In the genomic region with DNA sequence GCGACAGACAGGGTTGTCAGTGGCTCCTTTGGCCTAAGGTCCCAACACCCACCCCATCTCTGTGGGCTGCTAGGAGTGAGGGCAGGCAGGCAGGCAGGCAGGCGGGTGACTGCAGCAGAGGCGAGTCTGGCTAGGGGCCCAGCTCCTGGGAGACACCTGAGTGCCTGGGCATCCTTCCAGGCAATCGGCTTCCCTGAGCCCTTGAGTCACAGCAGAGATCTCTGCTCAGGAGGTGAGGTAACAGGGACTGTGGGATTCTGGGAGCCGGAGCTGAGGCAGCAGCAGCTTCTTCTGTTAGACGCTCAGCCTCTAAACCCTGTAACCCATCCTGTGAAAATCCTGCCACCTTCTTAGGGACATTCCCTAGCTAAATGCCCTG, we compare ENCODE assay signal across 10 mouse cellular contexts. TPM values are rescaled to one million over a fixed set of nuclear protein-coding genes. Genes with fewer than 3 reads are reported as not detected.
DNase-seq lines count a peak whose midpoint lies in the region; ATAC-seq and TF ChIP-seq lines count a peak whose summit lies in the region.
"Had no signal": no experiment of that assay in that cellular context is flagged by ENCODE, and none has a peak within 500 bp of the region (broad histone marks: within the 10 kb centered on the region; RNA-seq: fewer than 3 reads in every experiment).

No protein-coding gene starts in this region.

- peak; percentile 67 for DNase-seq in kidney, adult 2 months
- peak; percentile 95 for DNase-seq in brain, adult 2 months (ENCODE audit: low read depth, low spot score)
- DNase-seq in cerebellum, adult 9-11 months, result peak; percentile 85
- peak; percentile 63 for DNase-seq in lung, adult 2 months
- no peak for DNase-seq in adrenal gland, postnatal 10 days
- DNase-seq in T-cell, adult 2 months (ENCODE audit: low spot score), result no peak
- DNase-seq: gastrocnemius, postnatal 14 days had no signal

- H3K27me3 ChIP-seq in kidney, adult 2 months (replicated peaks; ENCODE audit: control insufficient read depth, insufficient read depth, low read length), result no peaks in the 10 kb centered on the region
- H3K27me3 ChIP-seq in kidney, embryonic 14.5 days (ENCODE audit: control insufficient read depth, insufficient read depth, low read length), result no peaks in the 10 kb centered on the region

- no peak overlapping the region for H3K4me3 ChIP-seq in kidney, adult 2 months (ENCODE audit: insufficient read depth, low read depth, low read length)
- no peak overlapping the region for H3K4me3 ChIP-seq in kidney, embryonic 14.5 days (ENCODE audit: low read length)
- no peak overlapping the region for H3K4me3 ChIP-seq in lung, adult 2 months (replicated peaks; ENCODE audit: extremely low read depth, low read depth, low read length)
- H3K4me3 ChIP-seq: myocyte had no signal

- H3K27ac ChIP-seq in kidney, adult 2 months (ENCODE audit: insufficient read depth, low read depth, low read length), result no peak overlapping the region
- H3K27ac ChIP-seq in kidney, embryonic 14.5 days (ENCODE audit: low read depth, low read length), result no peak overlapping the region

- no peak overlapping the region for H3K9ac ChIP-seq in kidney, embryonic 14.5 days (ENCODE audit: low read depth, low read length)

- no peak overlapping the region for H3K4me2 ChIP-seq in kidney, embryonic 14.5 days (replicated peaks; ENCODE audit: low read depth, low read length)

- WGBS in kidney, adult 2 months, result 48% methylated on average over 6 of the region's 6 CpGs
- WGBS in kidney, embryonic 14.5 days, result 96% methylated on average over 6 of the region's 6 CpGs
- WGBS in lung, adult 2 months, result 71% methylated on average over 6 of the region's 6 CpGs

- no peak for TF ChIP-seq CTCF in kidney, adult 2 months (conservative IDR thresholded peaks at IDR 0.05; ENCODE audit: insufficient read depth, insufficient read length, low read depth, low read length)
- TF ChIP-seq CTCF in lung, adult 2 months (IDR thresholded peaks at IDR 0.05; ENCODE audit: insufficient read depth, low read length), result no peak

- no peak for TF ChIP-seq POLR2A in kidney, adult 2 months (IDR thresholded peaks at IDR 0.05; ENCODE audit: low read depth, low read length)
- no peak for TF ChIP-seq POLR2A in lung, adult 2 months (IDR thresholded peaks at IDR 0.05; ENCODE audit: borderline replicate concordance, extremely low read depth, low read depth, low read length)

- H3K4me1 ChIP-seq in kidney, adult 2 months (ENCODE audit: control insufficient read depth, insufficient read depth, low read length), result no peaks in the 10 kb centered on the region
- no peaks in the 10 kb centered on the region for H3K4me1 ChIP-seq in kidney, embryonic 14.5 days (ENCODE audit: control insufficient read depth, insufficient read depth, low read length)
- no peaks in the 10 kb centered on the region; the same call in 1 of the 2 replicates for H3K4me1 ChIP-seq in lung, adult 2 months (ENCODE audit: control insufficient read depth, insufficient read depth, low read length)

- H3K9me3 ChIP-seq in kidney, embryonic 14.5 days (ENCODE audit: control insufficient read depth, low read length), result no peaks in the 10 kb centered on the region

- H3K36me3 ChIP-seq in kidney, adult 2 months (ENCODE audit: control insufficient read depth, insufficient read depth, low read length), result no peaks in the 10 kb centered on the region
- H3K36me3 ChIP-seq in kidney, embryonic 14.5 days (ENCODE audit: control insufficient read depth, insufficient read depth, low read length), result peaks cover 88% of the 10 kb centered on the region

- no peak for ATAC-seq in kidney, embryonic 14.5 days (ENCODE audit: low FRiP score, low TSS enrichment)
- no peak for ATAC-seq in inflammation-experienced regulatory T-cells, adult 6 months

RNA-seq across cellular contexts. Expression of a gene that starts 4.7 kb away (rescaled TPM):
- polyA plus RNA-seq in kidney, adult 2 months (2012; rRNA removed), result 0.88 and 8.3 TPM in 2 replicates
- not detected in 2 replicates for polyA plus RNA-seq in kidney, embryonic 14.5 days (2014; fragmentation: Nextera tagmentation; extraction: Ambion mirVana)
- polyA plus RNA-seq in lung, adult 2 months (2012; rRNA removed), result 11.2 and 11.7 TPM in 2 replicates
- 1 to 10 TPM; 6.5 to 7.3 TPM for total RNA-seq in adrenal gland, postnatal 10 days (2021)
- 1 to 10 TPM in 1 of 3 experiments, under 1 TPM in 2; 0.17 to 2.1 (median 0.86) TPM for polyA plus RNA-seq in inflammation-experienced regulatory T-cells, adult 6 months (2017; shearing (Covaris generic))

RNA-seq across cellular contexts. Expression of a gene that starts 12.1 kb away (rescaled TPM):
- polyA plus RNA-seq in kidney, adult 2 months (2012; rRNA removed), result 12.7 and 14.2 TPM in 2 replicates
- 51.6 and 69.5 TPM in 2 replicates for polyA plus RNA-seq in kidney, embryonic 14.5 days (2014; fragmentation: Nextera tagmentation; extraction: Ambion mirVana)
- 34.3 and 38.3 TPM in 2 replicates for polyA plus RNA-seq in lung, adult 2 months (2012; rRNA removed)
- total RNA-seq in adrenal gland, postnatal 10 days (2021), result 10 to 100 TPM; 20.6 to 30.7 TPM
- 10 to 100 TPM; 21.0 to 32.4 (median 21.4) TPM for polyA plus RNA-seq in inflammation-experienced regulatory T-cells, adult 6 months (2017; shearing (Covaris generic))

RNA-seq across cellular contexts. Expression of a gene that starts 12.1 kb away (rescaled TPM):
- polyA plus RNA-seq in kidney, adult 2 months (2012; rRNA removed), result 0.12 and 6.4 TPM in 2 replicates
- polyA plus RNA-seq in kidney, embryonic 14.5 days (2014; fragmentation: Nextera tagmentation; extraction: Ambion mirVana), result 0.06 and 0.18 TPM in 2 replicates
- polyA plus RNA-seq in lung, adult 2 months (2012; rRNA removed), result 1.0 and 10.5 TPM in 2 replicates
- 10 to 100 TPM; 31.9 to 40.8 TPM for total RNA-seq in adrenal gland, postnatal 10 days (2021)
- not detected for polyA plus RNA-seq in inflammation-experienced regulatory T-cells, adult 6 months (2017; shearing (Covaris generic))

RNA-seq across cellular contexts. Expression of a gene that starts 17.2 kb away (rescaled TPM):
- polyA plus RNA-seq in kidney, adult 2 months (2012; rRNA removed), result 136 and 159 TPM in 2 replicates
- 69.1 and 69.8 TPM in 2 replicates for polyA plus RNA-seq in kidney, embryonic 14.5 days (2014; fragmentation: Nextera tagmentation; extraction: Ambion mirVana)
- polyA plus RNA-seq in lung, adult 2 months (2012; rRNA removed), result 194 and 216 TPM in 2 replicates
- 10 to 100 TPM; 90.7 to 91.0 TPM for total RNA-seq in adrenal gland, postnatal 10 days (2021)
- polyA plus RNA-seq in inflammation-experienced regulatory T-cells, adult 6 months (2017; shearing (Covaris generic)), result 10 to 100 TPM; 43.0 to 52.2 (median 49.9) TPM

RNA-seq across cellular contexts. Expression of a gene that starts 35.6 kb away (rescaled TPM):
- 4,402 and 6,941 TPM in 2 replicates for polyA plus RNA-seq in kidney, adult 2 months (2012; rRNA removed)
- polyA plus RNA-seq in kidney, embryonic 14.5 days (2014; fragmentation: Nextera tagmentation; extraction: Ambion mirVana), result 5.0 and 7.0 TPM in 2 replicates
- 576 and 610 TPM in 2 replicates for polyA plus RNA-seq in lung, adult 2 months (2012; rRNA removed)
- 1 to 10 TPM; 3.2 to 3.9 TPM for total RNA-seq in adrenal gland, postnatal 10 days (2021)
- polyA plus RNA-seq in inflammation-experienced regulatory T-cells, adult 6 months (2017; shearing (Covaris generic)), result 1 to 10 TPM; 1.3 to 7.7 (median 3.2) TPM
- total RNA-seq: gastrocnemius, postnatal 14 days had no signal
- polyA plus RNA-seq: myocyte had no signal

Comparison
In these comparisons a context has a peak if more than half of its experiments do, and no peak if none do; other contexts are left out.
1. DNase-seq: peak in kidney, adult 2 months (single experiment), brain, adult 2 months (single experiment), cerebellum, adult 9-11 months (single experiment) and lung, adult 2 months (single experiment); none in adrenal gland, postnatal 10 days (single experiment) and T-cell, adult 2 months (single experiment).